Mouse (Mus musculus): Measurements from ENCODE around the gene 1110051M20Rik. TPM values are rescaled to one million over a fixed set of nuclear protein-coding genes. Genes with fewer than 3 reads are reported as not detected.

The 1110051M20Rik gene
- polyA plus RNA-seq, 2 experiments from 2014 or later: 40.3 to 55.7 TPM

GRCm38 (mm10) chr2:91339591-91339990 lies 104.9 kb downstream of the 1110051M20Rik start:
- ATAC-seq: no peak

DNA sequence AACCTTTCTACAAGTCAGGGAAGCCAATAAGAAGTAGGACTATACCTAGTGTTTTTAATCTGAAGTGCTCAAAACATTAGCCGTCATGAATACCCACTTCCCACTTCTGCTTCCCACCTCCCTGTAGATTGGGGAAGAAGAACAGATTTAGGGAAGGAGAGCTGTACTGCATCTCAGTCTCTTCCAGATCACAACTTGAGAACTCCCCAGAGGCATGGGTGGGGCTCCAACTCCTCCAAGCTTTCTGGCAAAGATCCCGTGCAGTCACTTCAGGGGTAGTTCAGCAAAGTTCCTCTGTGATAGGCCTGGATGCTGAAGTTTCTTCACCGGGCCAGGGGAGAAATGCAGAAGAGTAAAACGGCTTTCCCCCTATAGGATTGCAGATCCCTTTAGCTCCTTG lies 109.4 kb downstream of the 1110051M20Rik start:
- no peak for ATAC-seq

GRCm38 (mm10) chr2:91331051-91331843 lies 113.3 kb downstream of the 1110051M20Rik start:
- no peak for ATAC-seq

DNA sequence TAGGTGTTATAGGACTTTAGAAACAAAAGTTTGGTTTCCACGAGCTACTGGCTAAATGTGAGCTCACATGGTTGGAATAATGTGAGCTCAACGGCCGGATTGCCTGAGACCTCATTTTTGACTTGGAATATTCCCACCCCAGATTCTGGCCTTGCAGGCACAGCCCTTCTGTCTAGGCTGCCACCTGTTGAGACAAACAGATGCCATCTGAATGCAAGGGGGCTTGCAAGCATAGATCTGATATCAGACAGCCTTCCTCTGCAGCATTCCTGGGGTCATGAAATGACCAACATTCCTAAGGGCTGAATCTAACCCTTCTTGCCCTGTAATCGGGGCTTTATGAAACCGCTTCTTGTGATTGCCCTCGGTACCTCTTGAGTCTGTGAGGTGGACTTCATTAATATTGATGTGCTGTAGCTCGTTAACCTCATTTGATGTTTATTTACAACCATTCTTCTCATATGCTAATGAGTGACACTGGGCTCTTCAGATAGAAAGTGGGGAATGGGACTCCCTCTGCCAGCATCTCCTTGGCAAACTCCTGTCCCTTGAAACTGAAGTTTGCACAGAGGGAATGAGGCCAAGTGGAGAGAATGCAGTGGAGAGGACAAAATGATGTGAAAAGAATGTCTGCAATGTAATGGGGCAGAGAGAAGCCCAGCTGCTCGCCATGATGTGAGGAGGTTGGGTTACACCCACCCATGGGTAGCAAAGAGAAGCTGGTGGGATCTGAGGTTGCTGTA lies 114.3 kb downstream of the 1110051M20Rik start:
- ATAC-seq: no peak

- ATAC-seq: no peak
Measured at GRCm38 (mm10) chr2:91328729-91329125, 115.8 kb downstream of the 1110051M20Rik start.

GRCm38 (mm10) chr2:91327968-91328728 lies 116.4 kb downstream of the 1110051M20Rik start:
- no peak for ATAC-seq

DNA sequence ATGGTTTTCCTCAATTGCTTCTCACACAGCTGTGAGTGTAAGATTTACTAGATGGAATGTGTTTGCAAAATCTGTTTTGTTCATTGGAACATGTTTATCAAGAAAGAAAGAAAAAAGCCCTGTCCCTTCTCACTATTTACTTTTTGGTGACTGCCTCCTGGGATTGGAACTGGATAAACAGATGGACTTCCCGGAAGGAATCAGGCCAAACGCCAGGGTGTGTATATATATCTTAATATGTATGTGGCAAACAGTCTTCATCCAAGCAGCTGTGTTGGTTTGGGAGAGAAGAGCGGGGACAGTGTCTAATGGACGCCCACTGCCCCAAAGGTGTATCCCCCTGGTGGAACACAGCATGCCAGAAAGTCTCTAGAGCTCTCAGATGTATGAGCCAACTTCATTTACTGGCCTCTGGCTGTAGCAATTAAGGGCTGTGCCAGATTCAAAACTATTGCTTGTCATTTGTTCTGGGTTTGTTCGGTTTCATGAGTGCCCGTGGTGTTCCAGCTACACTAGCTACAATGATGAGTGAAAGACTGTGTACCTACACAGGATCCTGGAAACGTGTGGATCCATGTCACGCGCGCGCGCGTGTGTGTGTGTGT lies 117.7 kb downstream of the 1110051M20Rik start:
- ATAC-seq: no peak

- no peak for ATAC-seq
Measured at GRCm38 (mm10) chr2:91324761-91325421, 119.6 kb downstream of the 1110051M20Rik start.

GRCm38 (mm10) chr2:91324346-91324745 lies 120.2 kb downstream of the 1110051M20Rik start:
- ATAC-seq: no peak

DNA sequence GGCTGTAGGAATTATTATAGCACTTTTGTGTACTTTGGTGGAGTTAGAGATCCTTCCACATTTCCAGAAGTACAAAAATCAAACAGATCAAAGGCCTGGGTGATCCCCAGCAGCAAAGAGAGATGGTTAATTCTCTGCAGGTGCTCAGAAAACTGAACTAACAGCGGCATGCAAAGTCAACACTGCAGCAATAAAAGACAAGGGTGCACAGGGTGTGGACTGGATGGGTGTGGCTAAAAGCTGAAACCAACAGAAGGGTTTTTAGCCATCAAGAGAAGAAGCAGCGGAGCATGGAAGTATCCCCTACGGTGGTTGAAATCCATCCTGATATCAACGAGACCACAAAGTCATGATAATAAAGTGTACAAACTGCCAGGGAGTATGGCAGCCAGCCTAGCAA lies 122.0 kb downstream of the 1110051M20Rik start:
- ATAC-seq: no peak

DNA sequence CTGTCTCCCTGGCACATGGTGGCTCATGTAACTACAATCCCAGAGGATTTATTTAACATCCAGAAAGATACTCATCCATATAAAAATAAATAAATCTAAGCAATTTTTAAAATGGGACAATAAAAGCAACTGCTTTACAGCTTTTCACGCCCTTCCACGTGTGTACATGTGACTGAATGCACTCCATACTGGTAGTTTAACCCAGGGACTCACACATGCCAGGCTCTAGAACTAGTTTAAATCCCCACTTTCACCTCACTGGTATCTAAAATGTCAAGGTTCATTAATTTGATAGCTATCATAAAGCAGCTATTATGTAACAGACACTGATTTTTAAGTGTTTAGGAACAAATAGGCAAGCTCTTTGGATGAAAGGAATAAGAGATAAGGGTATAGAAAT lies 122.6 kb downstream of the 1110051M20Rik start:
- ATAC-seq: no peak

- ATAC-seq: no peak
Measured at GRCm38 (mm10) chr2:91320559-91321529, 123.7 kb downstream of the 1110051M20Rik start.

GRCm38 (mm10) chr2:91314184-91314583 lies 130.3 kb downstream of the 1110051M20Rik start:
- no peak for ATAC-seq

DNA sequence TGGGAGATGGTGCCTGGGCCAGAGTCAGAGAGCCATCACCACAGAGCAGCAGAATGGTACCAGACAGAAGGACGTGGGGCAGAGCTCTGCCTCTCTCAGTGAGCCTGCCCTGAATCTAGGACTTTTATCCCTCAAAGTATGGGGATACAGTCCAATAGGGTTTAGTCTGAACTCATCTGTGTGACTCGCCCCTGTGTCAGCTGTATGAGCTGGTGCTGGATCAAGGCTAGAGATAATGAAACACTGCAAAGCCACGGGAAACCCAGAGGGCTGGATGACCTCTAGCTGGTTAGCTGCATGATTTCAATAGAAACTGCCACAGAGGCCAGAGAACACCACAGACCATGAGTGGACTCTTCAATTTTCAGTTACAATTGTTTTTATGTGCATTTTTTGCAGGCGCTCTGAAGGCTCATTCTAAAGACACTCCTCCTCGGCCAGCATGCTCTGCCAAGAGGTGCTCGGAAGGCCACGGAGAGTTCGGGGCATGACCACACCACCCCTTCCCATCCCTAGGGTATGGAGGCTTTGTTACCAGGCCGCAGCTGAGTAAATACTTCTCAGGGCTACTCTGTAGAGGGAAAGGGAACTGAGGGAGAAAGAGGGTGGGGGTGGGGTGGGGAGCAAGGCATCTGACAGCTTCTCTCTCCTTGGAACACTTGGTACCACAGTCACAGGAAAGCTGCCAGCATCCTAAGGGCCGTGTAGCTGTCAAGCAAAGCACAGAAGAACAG lies 131.8 kb downstream of the 1110051M20Rik start:
- ATAC-seq: no peak

DNA sequence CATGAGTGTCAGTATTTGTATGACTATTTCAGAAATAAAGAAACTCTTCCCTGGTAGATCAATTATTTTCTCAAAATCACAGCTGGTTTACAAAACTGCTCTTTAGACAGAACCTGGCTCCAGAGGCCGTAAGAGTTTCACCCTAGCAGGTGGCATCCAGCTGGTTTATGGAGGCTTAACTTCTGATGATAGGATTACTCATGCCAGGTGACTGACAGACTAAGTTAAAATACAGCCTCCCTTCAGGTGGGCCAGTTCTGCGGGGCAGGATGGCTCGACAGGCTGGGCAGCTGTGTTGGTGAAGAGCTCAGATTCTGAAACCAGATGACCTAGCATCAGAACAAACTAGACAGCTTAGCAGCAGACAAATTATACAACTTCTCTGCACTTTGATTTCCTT lies 135.0 kb downstream of the 1110051M20Rik start:
- no peak for ATAC-seq

- no peak for ATAC-seq
Measured at GRCm38 (mm10) chr2:91308680-91309079, 135.8 kb downstream of the 1110051M20Rik start.

GRCm38 (mm10) chr2:91306589-91306988 lies 137.9 kb downstream of the 1110051M20Rik start:
- ATAC-seq: no peak

GRCm38 (mm10) chr2:91305926-91306325 lies 138.6 kb downstream of the 1110051M20Rik start:
- ATAC-seq: no peak

DNA sequence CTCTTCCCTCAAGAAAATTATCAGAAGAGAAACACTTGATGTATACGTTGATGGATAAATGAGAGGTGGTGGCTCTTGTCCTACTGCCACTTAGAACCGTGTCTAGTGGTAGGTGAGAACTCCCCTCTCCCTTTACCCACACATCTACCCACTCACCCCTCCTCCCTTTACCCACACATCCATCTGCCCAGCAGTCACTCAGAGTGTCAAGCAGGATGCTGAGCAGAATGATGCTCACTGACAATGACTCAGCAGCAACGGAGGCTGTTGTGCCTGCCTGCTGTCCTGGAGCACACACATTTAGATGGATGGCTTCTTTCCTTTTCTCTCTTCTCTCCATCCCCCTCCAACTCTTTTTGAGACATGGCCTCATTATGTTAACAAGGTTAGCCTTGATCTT lies 141.7 kb downstream of the 1110051M20Rik start:
- ATAC-seq: no peak

DNA sequence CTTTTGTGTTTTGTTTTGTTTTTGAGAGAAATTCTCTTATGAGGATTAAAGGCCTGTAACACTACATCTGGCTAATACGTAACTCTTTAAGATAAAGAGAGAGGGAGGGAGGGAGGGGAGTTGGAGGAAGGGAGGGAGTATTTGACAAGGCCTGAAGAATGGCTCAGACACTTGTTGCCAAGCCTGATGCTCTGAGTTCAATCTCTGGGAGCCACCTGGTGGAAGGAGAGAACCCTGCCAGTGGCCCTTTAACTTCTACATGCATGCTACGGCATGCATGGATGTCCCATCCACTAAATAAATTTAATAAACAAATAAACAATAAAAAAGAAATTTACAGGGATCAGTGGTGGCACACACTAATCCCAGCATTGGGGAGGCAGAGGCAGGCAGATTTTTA lies 142.7 kb downstream of the 1110051M20Rik start:
- no peak for ATAC-seq

All from CD4-positive, CD25-positive, alpha-beta regulatory T cell, adult 4 months (primary cell).